Mouse (Mus musculus): ENCODE results near the gene Eri3. TPM values are rescaled to one million over a fixed set of nuclear protein-coding genes. Genes with fewer than 3 reads are reported as not detected.
A peak's percentile ranks its signal among the peaks of the same experiment; 100 is the strongest.

Gene Eri3
- polyA plus RNA-seq, 1 experiment = 187 TPM

- DNase-seq (ENCODE audit: low read depth) = no peak
- TF ChIP-seq POLR2A (IDR thresholded peaks at IDR 0.05; ENCODE audit: borderline replicate concordance, extremely low read depth, insufficient read depth, insufficient read length, poor library complexity, severe bottlenecking) = no peak
Observed at GRCm38 (mm10) chr4:117545448-117545847, 4.7 kb upstream of the Eri3 start.

GRCm38 (mm10) chr4:117546616-117547015, 3.5 kb upstream of the Eri3 start:
- DNase-seq (ENCODE audit: low read depth) = no peak
- no peak for TF ChIP-seq POLR2A (IDR thresholded peaks at IDR 0.05; ENCODE audit: borderline replicate concordance, extremely low read depth, insufficient read depth, insufficient read length, poor library complexity, severe bottlenecking)
- no peak for TF ChIP-seq CTCF (IDR thresholded peaks at IDR 0.05; ENCODE audit: borderline replicate concordance, extremely low read depth, insufficient read depth, insufficient read length)

GRCm38 (mm10) chr4:117549576-117549975, 589 bp upstream of the Eri3 start:
- no peak for DNase-seq (ENCODE audit: low read depth)
- TF ChIP-seq POLR2A (IDR thresholded peaks at IDR 0.05; ENCODE audit: borderline replicate concordance, extremely low read depth, insufficient read depth, insufficient read length, poor library complexity, severe bottlenecking) (no peak), CTCF (IDR thresholded peaks at IDR 0.05; ENCODE audit: borderline replicate concordance, extremely low read depth, insufficient read depth, insufficient read length) (no peak)

GRCm38 (mm10) chr4:117551144-117552000, 1.2 kb downstream of the Eri3 start:
- DNase-seq (ENCODE audit: low read depth) = peak; percentile 18
- TF ChIP-seq CTCF (IDR thresholded peaks at IDR 0.05; ENCODE audit: borderline replicate concordance, extremely low read depth, insufficient read depth, insufficient read length) (no peak), POLR2A (IDR thresholded peaks at IDR 0.05; ENCODE audit: borderline replicate concordance, extremely low read depth, insufficient read depth, insufficient read length, poor library complexity, severe bottlenecking) (no peak)

- DNase-seq (ENCODE audit: low read depth) = no peak
- TF ChIP-seq CTCF (IDR thresholded peaks at IDR 0.05; ENCODE audit: borderline replicate concordance, extremely low read depth, insufficient read depth, insufficient read length) = no peak
- TF ChIP-seq POLR2A (IDR thresholded peaks at IDR 0.05; ENCODE audit: borderline replicate concordance, extremely low read depth, insufficient read depth, insufficient read length, poor library complexity, severe bottlenecking) = no peak
Observed at GRCm38 (mm10) chr4:117555495-117555894, 5.3 kb downstream of the Eri3 start.

- DNase-seq (ENCODE audit: low read depth) = peak; percentile 53
- TF ChIP-seq POLR2A (IDR thresholded peaks at IDR 0.05; ENCODE audit: borderline replicate concordance, extremely low read depth, insufficient read depth, insufficient read length, poor library complexity, severe bottlenecking) (no peak), CTCF (IDR thresholded peaks at IDR 0.05; ENCODE audit: borderline replicate concordance, extremely low read depth, insufficient read depth, insufficient read length) (no peak)
Observed at GRCm38 (mm10) chr4:117556372-117556771, 6.2 kb downstream of the Eri3 start.

GRCm38 (mm10) chr4:117557068-117557645, 7.0 kb downstream of the Eri3 start:
- TF ChIP-seq CTCF (IDR thresholded peaks at IDR 0.05; ENCODE audit: borderline replicate concordance, extremely low read depth, insufficient read depth, insufficient read length) = no peak
- TF ChIP-seq POLR2A (IDR thresholded peaks at IDR 0.05; ENCODE audit: borderline replicate concordance, extremely low read depth, insufficient read depth, insufficient read length, poor library complexity, severe bottlenecking) = no peak
- DNase-seq (ENCODE audit: low read depth) = no peak

- DNase-seq (ENCODE audit: low read depth) = no peak
- TF ChIP-seq CTCF (IDR thresholded peaks at IDR 0.05; ENCODE audit: borderline replicate concordance, extremely low read depth, insufficient read depth, insufficient read length) = no peak
- no peak for TF ChIP-seq POLR2A (IDR thresholded peaks at IDR 0.05; ENCODE audit: borderline replicate concordance, extremely low read depth, insufficient read depth, insufficient read length, poor library complexity, severe bottlenecking)
Observed at GRCm38 (mm10) chr4:117563967-117564366, 13.8 kb downstream of the Eri3 start.

- no peak for TF ChIP-seq CTCF (IDR thresholded peaks at IDR 0.05; ENCODE audit: borderline replicate concordance, extremely low read depth, insufficient read depth, insufficient read length)
- TF ChIP-seq POLR2A (IDR thresholded peaks at IDR 0.05; ENCODE audit: borderline replicate concordance, extremely low read depth, insufficient read depth, insufficient read length, poor library complexity, severe bottlenecking) = no peak
- peak; percentile 14 for DNase-seq (ENCODE audit: low read depth)
Observed at GRCm38 (mm10) chr4:117568846-117569245, 18.7 kb downstream of the Eri3 start.

GRCm38 (mm10) chr4:117570964-117571363, 20.8 kb downstream of the Eri3 start:
- DNase-seq (ENCODE audit: low read depth) = no peak
- no peak for TF ChIP-seq POLR2A (IDR thresholded peaks at IDR 0.05; ENCODE audit: borderline replicate concordance, extremely low read depth, insufficient read depth, insufficient read length, poor library complexity, severe bottlenecking)
- no peak for TF ChIP-seq CTCF (IDR thresholded peaks at IDR 0.05; ENCODE audit: borderline replicate concordance, extremely low read depth, insufficient read depth, insufficient read length)

GRCm38 (mm10) chr4:117577579-117577978, 27.4 kb downstream of the Eri3 start:
- TF ChIP-seq POLR2A (IDR thresholded peaks at IDR 0.05; ENCODE audit: borderline replicate concordance, extremely low read depth, insufficient read depth, insufficient read length, poor library complexity, severe bottlenecking) (no peak), CTCF (IDR thresholded peaks at IDR 0.05; ENCODE audit: borderline replicate concordance, extremely low read depth, insufficient read depth, insufficient read length) (no peak)
- DNase-seq (ENCODE audit: low read depth) = no peak

- TF ChIP-seq POLR2A (IDR thresholded peaks at IDR 0.05; ENCODE audit: borderline replicate concordance, extremely low read depth, insufficient read depth, insufficient read length, poor library complexity, severe bottlenecking) (no peak), CTCF (IDR thresholded peaks at IDR 0.05; ENCODE audit: borderline replicate concordance, extremely low read depth, insufficient read depth, insufficient read length) (no peak)
- DNase-seq (ENCODE audit: low read depth) = no peak
Observed at GRCm38 (mm10) chr4:117581626-117582025, 31.5 kb downstream of the Eri3 start.
